Mouse (Mus musculus): Measurements from ENCODE around the gene Ube2l3.

GRCm38 (mm10) chr16:17249135-17249534 is 46.7 kb upstream of the Ube2l3 start:
- TF ChIP-seq CTCF (IDR thresholded peaks at IDR 0.05; ENCODE audit: low read depth), result no peak
- TF ChIP-seq EP300 (IDR thresholded peaks at IDR 0.05; ENCODE audit: low read depth), result peak; percentile 16; the same call in 1 of the 2 replicates

All from liver, postnatal 0 days (tissue).